Mouse (Mus musculus): Measurements from ENCODE around the gene Galnt2. TPM values are rescaled to one million over a fixed set of nuclear protein-coding genes. Genes with fewer than 3 reads are reported as not detected.

The Galnt2 gene
- polyA plus RNA-seq, 1 experiment from 2014 or later, result 67.2 TPM

GRCm38 (mm10) chr8:124273606-124274218 lies 42.5 kb downstream of the Galnt2 start:
- no peaks in the 10 kb centered on the region for H3K9me3 ChIP-seq (ENCODE audit: low read depth, low read length)
- ATAC-seq (ENCODE audit: insufficient read depth), result no peak
- DNase-seq, result no peak
- H3K27me3 ChIP-seq (ENCODE audit: insufficient read depth, low read length), result no peaks in the 10 kb centered on the region
- 0 out of 2 replicates have a peak, but pooled peaks cover 9% of the 10 kb centered on the region for H3K4me1 ChIP-seq (ENCODE audit: insufficient read depth)
- 60% methylated on average over 8 of the region's 8 CpGs for WGBS
- no peak overlapping the region for H3K4me3 ChIP-seq (ENCODE audit: low read depth, low read length)
- H3K36me3 ChIP-seq (ENCODE audit: insufficient read depth), result no peaks in the 10 kb centered on the region
- no peak overlapping the region for H3K4me2 ChIP-seq
- no peak overlapping the region for H3K9ac ChIP-seq
- no peak for TF ChIP-seq CTCF (IDR thresholded peaks at IDR 0.05; ENCODE audit: low read depth)
- no peak overlapping the region for H3K27ac ChIP-seq (ENCODE audit: low read depth)

- 62% methylated on average over 10 of the region's 10 CpGs for WGBS
- TF ChIP-seq CTCF (IDR thresholded peaks at IDR 0.05; ENCODE audit: low read depth), result no peak
Measured at GRCm38 (mm10) chr8:124274441-124275120, 43.4 kb downstream of the Galnt2 start.

DNA sequence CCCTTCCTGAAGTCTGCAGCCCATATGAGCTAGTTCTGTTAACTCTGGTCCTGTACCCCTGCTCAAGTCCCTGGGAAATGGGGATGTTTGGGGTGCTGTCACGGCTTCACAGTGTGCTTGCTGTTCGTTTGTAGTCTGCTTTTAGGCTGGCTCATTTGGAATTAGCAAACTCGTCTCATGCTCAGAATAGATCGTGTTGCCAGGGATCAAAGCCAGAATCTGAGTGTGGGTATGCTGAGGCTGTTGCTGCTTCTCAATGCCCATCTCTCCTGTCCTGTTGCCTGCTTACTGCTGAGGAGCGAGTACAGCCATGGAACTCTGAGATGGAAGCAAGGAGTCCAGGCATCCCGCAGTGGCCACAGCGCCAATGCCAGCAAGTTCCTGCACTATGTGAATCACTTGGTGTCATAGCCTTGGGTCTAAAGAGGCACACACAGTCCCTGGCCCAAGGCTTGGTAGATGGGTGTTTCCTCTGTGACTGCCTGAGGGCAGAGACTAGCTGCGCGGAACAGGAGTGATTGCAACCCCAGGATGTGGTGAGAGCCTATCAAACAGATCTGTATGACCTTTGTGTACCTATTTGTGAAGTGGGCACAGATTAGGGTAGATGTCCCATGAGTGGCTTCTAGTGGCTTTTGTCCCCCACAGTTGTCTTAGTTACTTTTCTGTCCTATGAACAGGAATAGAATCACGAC lies 44.3 kb downstream of the Galnt2 start:
- 91% methylated on average over 10 of the region's 10 CpGs for WGBS
- H3K36me3 ChIP-seq (ENCODE audit: insufficient read depth), result no peaks in the 10 kb centered on the region
- no peak overlapping the region for H3K27ac ChIP-seq (ENCODE audit: low read depth)
- ATAC-seq (ENCODE audit: insufficient read depth) (no peak), DNase-seq (no peak)
- H3K4me1 ChIP-seq (ENCODE audit: insufficient read depth), result 0 out of 2 replicates have a peak, but pooled peaks cover 10% of the 10 kb centered on the region
- H3K9ac ChIP-seq, result no peak overlapping the region
- no peaks in the 10 kb centered on the region for H3K9me3 ChIP-seq (ENCODE audit: low read depth, low read length)
- no peak overlapping the region for H3K4me3 ChIP-seq (ENCODE audit: low read depth, low read length)
- no peak for TF ChIP-seq CTCF (IDR thresholded peaks at IDR 0.05; ENCODE audit: low read depth)
- no peak overlapping the region for H3K4me2 ChIP-seq
- H3K27me3 ChIP-seq (ENCODE audit: insufficient read depth, low read length), result no peaks in the 10 kb centered on the region

More at GRCm38 (mm10) chr8:124274441-124275120, 43.4 kb downstream of the Galnt2 start:
- Histone ChIP-seq H3K36me3 (ENCODE audit: insufficient read depth) (no peaks in the 10 kb centered on the region), H3K9ac (no peak overlapping the region), H3K4me1 (ENCODE audit: insufficient read depth) (0 out of 2 replicates have a peak, but pooled peaks cover 10% of the 10 kb centered on the region), H3K4me3 (ENCODE audit: low read depth, low read length) (no peak overlapping the region), H3K27me3 (ENCODE audit: insufficient read depth, low read length) (no peaks in the 10 kb centered on the region), H3K4me2 (no peak overlapping the region), H3K27ac (ENCODE audit: low read depth) (no peak overlapping the region), H3K9me3 (ENCODE audit: low read depth, low read length) (no peaks in the 10 kb centered on the region)
- DNase-seq, result no peak
- no peak for ATAC-seq (ENCODE audit: insufficient read depth)

DNA sequence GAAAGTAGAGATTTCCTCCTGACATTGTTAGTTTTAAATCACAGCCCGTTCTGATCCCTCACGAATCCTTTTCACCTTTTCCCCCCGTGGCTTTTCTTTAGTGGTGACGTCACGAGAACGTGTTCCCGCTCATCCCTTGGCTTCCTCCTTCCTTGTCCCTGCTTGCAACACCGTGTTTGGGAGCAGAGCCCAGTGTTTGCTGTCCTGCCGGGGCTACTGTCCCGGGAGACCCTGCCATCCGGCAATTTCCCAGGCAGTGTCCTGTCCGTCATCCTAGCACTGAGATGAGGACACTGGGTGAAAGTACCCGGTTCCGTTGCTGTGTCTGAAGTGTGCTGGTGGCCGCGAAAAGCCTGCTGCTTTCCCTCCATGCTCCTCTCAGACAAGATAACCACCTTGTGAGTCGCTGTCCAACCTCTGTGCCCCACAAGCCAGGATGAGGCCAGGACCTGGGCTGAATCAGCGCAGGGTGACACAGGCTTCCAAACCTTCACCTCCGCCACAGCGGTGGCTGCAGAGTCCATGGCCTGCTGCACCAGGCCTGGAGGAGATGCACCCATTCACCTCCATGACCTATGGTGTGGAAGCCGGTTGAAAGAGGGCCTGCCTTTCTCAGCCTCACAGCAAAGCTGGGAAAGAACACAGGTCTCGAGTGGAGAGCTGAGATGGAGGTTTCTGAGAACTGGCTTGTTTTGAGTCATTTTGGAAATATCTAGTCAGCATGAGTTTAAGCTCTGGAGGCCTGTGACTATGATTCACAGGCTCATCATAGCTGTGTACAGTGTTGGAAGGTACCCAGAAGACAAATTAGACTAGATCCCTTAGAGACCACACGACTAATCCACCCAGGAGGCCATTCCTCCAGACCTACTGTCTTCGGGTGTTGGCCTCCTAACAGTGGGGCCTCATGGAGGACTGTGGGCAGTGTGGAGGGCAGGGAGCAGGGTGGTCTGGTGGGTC lies 47.0 kb downstream of the Galnt2 start:
- Histone ChIP-seq H3K36me3 (ENCODE audit: insufficient read depth) (no peaks in the 10 kb centered on the region), H3K9me3 (ENCODE audit: low read depth, low read length) (no peaks in the 10 kb centered on the region), H3K9ac (no peak overlapping the region), H3K4me1 (ENCODE audit: insufficient read depth) (peaks cover 12% of the 10 kb centered on the region; the same call in 1 of the 2 replicates), H3K4me3 (ENCODE audit: low read depth, low read length) (no peak overlapping the region), H3K27me3 (ENCODE audit: insufficient read depth, low read length) (no peaks in the 10 kb centered on the region), H3K4me2 (no peak overlapping the region), H3K27ac (ENCODE audit: low read depth) (no peak overlapping the region)
- whole genome bisulfite sequencing, result 61% methylated on average over 24 of the region's 24 CpGs
- no peak for DNase-seq
- no peak for ATAC-seq (ENCODE audit: insufficient read depth)
- TF ChIP-seq CTCF (IDR thresholded peaks at IDR 0.05; ENCODE audit: low read depth), result no peak

DNA sequence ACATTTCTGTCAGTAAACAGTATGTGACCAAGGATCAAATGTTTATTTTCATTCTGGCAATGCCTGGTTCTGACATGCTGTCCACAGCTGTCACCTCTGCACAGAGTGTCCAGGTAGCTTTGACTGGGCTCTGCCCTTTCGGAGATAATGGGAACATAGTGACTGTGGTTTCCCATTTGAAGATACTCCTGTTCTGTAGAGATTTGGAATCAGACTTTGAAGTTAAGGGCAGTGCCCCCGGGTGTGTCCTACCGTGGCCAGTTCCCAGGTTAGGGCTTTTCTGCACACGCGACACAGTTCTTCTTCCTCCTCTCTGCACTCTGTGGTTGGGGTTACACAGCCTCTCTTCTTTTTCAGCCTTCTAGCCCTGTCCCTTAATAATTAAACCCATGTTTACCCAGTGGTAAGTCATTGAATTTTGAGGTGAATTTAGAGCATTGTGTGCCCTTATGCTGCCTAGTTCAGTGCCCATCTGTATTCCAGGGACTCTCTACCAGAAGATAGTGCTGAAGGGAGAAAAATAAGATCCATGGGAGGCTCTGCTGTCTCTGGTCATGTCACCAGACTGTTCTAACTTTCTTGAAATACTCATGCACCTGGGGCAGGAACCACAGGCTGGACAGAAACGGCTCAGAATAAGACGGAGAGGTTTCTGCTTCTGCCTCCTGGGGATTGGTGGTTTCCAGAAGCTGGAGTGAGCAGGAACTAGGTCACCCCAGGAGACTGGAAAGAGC lies 47.9 kb downstream of the Galnt2 start:
- Histone ChIP-seq H3K27ac (ENCODE audit: low read depth) (no peak overlapping the region), H3K4me1 (ENCODE audit: insufficient read depth) (peaks cover 18% of the 10 kb centered on the region), H3K9ac (no peak overlapping the region), H3K4me3 (ENCODE audit: low read depth, low read length) (no peak overlapping the region), H3K9me3 (ENCODE audit: low read depth, low read length) (no peaks in the 10 kb centered on the region), H3K4me2 (no peak overlapping the region), H3K36me3 (ENCODE audit: insufficient read depth) (no peaks in the 10 kb centered on the region), H3K27me3 (ENCODE audit: insufficient read depth, low read length) (no peaks in the 10 kb centered on the region)
- TF ChIP-seq CTCF (IDR thresholded peaks at IDR 0.05; ENCODE audit: low read depth), result no peak
- ATAC-seq (ENCODE audit: insufficient read depth) (no peak), DNase-seq (no peak)
- 65% methylated on average over 7 of the region's 7 CpGs for WGBS

DNA sequence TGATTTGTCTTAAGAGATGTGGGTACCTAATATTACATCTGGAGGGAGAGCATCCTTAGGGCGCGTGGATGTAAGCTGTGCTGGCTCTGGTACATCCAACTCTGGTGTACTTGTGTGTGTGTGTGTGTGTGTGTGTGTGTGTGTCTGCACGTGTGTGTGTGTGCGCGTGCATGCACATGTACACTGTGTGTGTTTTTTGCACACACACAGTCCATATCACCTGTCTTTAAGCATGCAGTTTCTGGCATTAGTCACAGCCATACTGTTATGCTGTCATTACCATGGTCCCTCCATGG lies 48.4 kb downstream of the Galnt2 start:
- Histone ChIP-seq H3K9me3 (ENCODE audit: low read depth, low read length) (no peaks in the 10 kb centered on the region), H3K4me3 (ENCODE audit: low read depth, low read length) (no peak overlapping the region), H3K9ac (no peak overlapping the region), H3K4me2 (no peak overlapping the region), H3K4me1 (ENCODE audit: insufficient read depth) (peaks cover 18% of the 10 kb centered on the region), H3K27ac (ENCODE audit: low read depth) (no peak overlapping the region), H3K36me3 (ENCODE audit: insufficient read depth) (no peaks in the 10 kb centered on the region), H3K27me3 (ENCODE audit: insufficient read depth, low read length) (no peaks in the 10 kb centered on the region)
- no peak for TF ChIP-seq CTCF (IDR thresholded peaks at IDR 0.05; ENCODE audit: low read depth)
- 96% methylated on average over 5 of the region's 5 CpGs for WGBS
- ATAC-seq (ENCODE audit: insufficient read depth), result no peak
- no peak for DNase-seq
